Mouse (Mus musculus) neural tube, embryonic 13.5 days (tissue): ENCODE measurements around the gene Olfr524. TPM values are rescaled to one million over a fixed set of nuclear protein-coding genes. Genes with fewer than 3 reads are reported as not detected.

Source experiments
- ATAC-seq: fragments of 200-750 bp; cut with Nextera tagmentation; 2 replicates; pipeline ENCODE4 v1.8.0; 2017; ENCODE audit warnings: low read depth, mild to moderate bottlenecking, moderate TSS enrichment, moderate library complexity
- H3K27ac ChIP-seq: fragments of 300-500 bp; sonication (generic); replicated peaks from 2 replicates; pipeline ENCODE4 v1.5.1; 2015; ENCODE audit warnings: moderate library complexity, mild to moderate bottlenecking, inconsistent platforms
- H3K27me3 ChIP-seq: fragments of 300-500 bp; sonication (generic); 2 replicates; pipeline ENCODE4 v1.6.1; 2015; ENCODE audit warnings: mild to moderate bottlenecking, inconsistent platforms
- H3K36me3 ChIP-seq: fragments of 300-500 bp; sonication (generic); 2 replicates; pipeline ENCODE4 v1.6.1; 2015; ENCODE audit warnings: mild to moderate bottlenecking, inconsistent platforms
- H3K4me1 ChIP-seq: fragments of 300-500 bp; sonication (generic); replicated peaks from 2 replicates; pipeline ENCODE4 v1.6.1; 2015; ENCODE audit warnings: inconsistent platforms
- H3K4me2 ChIP-seq: fragments of 300-500 bp; sonication (generic); 2 replicates; pipeline ENCODE4 v1.6.1; 2015; ENCODE audit warnings: inconsistent platforms, mild to moderate bottlenecking, moderate library complexity
- H3K4me3 ChIP-seq: fragments of 300-500 bp; sonication (generic); 2 replicates; pipeline ENCODE4 v1.5.1; 2015; ENCODE audit warnings: mild to moderate bottlenecking, inconsistent platforms
- H3K9ac ChIP-seq: fragments of 300-500 bp; sonication (generic); 2 replicates; pipeline ENCODE4 v1.6.1; 2015; ENCODE audit warnings: moderate library complexity, mild to moderate bottlenecking, inconsistent platforms
- H3K9me3 ChIP-seq: fragments of 300-500 bp; sonication (generic); 2 replicates; pipeline ENCODE4 v1.6.1; 2016; ENCODE audit warnings: inconsistent platforms
- WGBS: fragments of 180-500 bp; shearing (Covaris S2); methylation state at CpG from one replicate; pipeline ENCODE4 v1.1.7; 2015; 5-methylcytosine and 5-hydroxymethylcytosine counted together
- polyA plus RNA-seq: library from polyadenylated mRNA; unstranded; fragments of >200 nt; fragmentation: Nextera tagmentation; extraction: Ambion mirVana; gene quantifications from 2 replicates; pipeline ENCODE4 v1.2.1, GENCODE M21; 2015

Gene Olfr524
- polyA plus RNA-seq, 1 experiment from 2014 or later: not detected

- Histone ChIP-seq H3K4me1 (no peaks in the 10 kb centered on the region), H3K4me2 (no peak overlapping the region), H3K36me3 (no peaks in the 10 kb centered on the region), H3K9ac (no peak overlapping the region), H3K27me3 (no peaks in the 10 kb centered on the region), H3K4me3 (no peak overlapping the region), H3K27ac (no peak overlapping the region), H3K9me3 (no peaks in the 10 kb centered on the region)
- 77% methylated on average over 2 of the region's 2 CpGs for WGBS
- ATAC-seq: no peak
These were observed 26.6 kb downstream of the Olfr524 start for GRCm38 (mm10) chr7:140179176-140179575.

- Histone ChIP-seq H3K27me3 (no peaks in the 10 kb centered on the region), H3K4me3 (no peak within 1 kb of the TSS), H3K36me3 (no peaks in the 10 kb centered on the region), H3K27ac (no peak within 1 kb of the TSS), H3K4me1 (no peaks in the 10 kb centered on the region), H3K9ac (no peak within 1 kb of the TSS), H3K4me2 (no peak within 1 kb of the TSS), H3K9me3 (no peaks in the 10 kb centered on the region)
- no peak for ATAC-seq
- 61% methylated on average over 1 of the region's 1 CpGs for WGBS
These were observed 32.8 kb downstream of the Olfr524 start, which contains the start of gene Olfr523 for GRCm38 (mm10) chr7:140172936-140173335. Olfr523 (plus strand) TSS chr7:140173217.

GRCm38 (mm10) chr7:140170863-140171262, 34.9 kb downstream of the Olfr524 start:
- 95% methylated on average over 3 of the region's 3 CpGs for WGBS
- Histone ChIP-seq H3K9ac (no peak overlapping the region), H3K27ac (no peak overlapping the region), H3K9me3 (no peaks in the 10 kb centered on the region), H3K4me2 (no peak overlapping the region), H3K4me3 (no peak overlapping the region), H3K27me3 (no peaks in the 10 kb centered on the region), H3K4me1 (no peaks in the 10 kb centered on the region), H3K36me3 (no peaks in the 10 kb centered on the region)
- no peak for ATAC-seq

GRCm38 (mm10) chr7:140169386-140169785, 36.4 kb downstream of the Olfr524 start:
- no peaks in the 10 kb centered on the region for H3K4me1 ChIP-seq
- 84% methylated on average over 4 of the region's 4 CpGs for WGBS
- no peak overlapping the region for H3K4me3 ChIP-seq
- H3K4me2 ChIP-seq: no peak overlapping the region
- H3K9me3 ChIP-seq: no peaks in the 10 kb centered on the region
- no peaks in the 10 kb centered on the region for H3K27me3 ChIP-seq
- no peak for ATAC-seq
- H3K36me3 ChIP-seq: no peaks in the 10 kb centered on the region
- no peak overlapping the region for H3K9ac ChIP-seq
- no peak overlapping the region for H3K27ac ChIP-seq

- Histone ChIP-seq H3K9me3 (no peaks in the 10 kb centered on the region), H3K4me1 (no peaks in the 10 kb centered on the region), H3K4me2 (no peak overlapping the region), H3K27me3 (no peaks in the 10 kb centered on the region), H3K4me3 (no peak overlapping the region), H3K9ac (no peak overlapping the region), H3K27ac (no peak overlapping the region), H3K36me3 (no peaks in the 10 kb centered on the region)
- WGBS: 78% methylated on average over 1 of the region's 1 CpGs
- no peak for ATAC-seq
These were observed 37.8 kb downstream of the Olfr524 start for GRCm38 (mm10) chr7:140167950-140168349.

- WGBS: 73% methylated on average over 7 of the region's 7 CpGs
- H3K36me3 ChIP-seq: no peaks in the 10 kb centered on the region
- no peak within 1 kb of the TSS for H3K27ac ChIP-seq
- no peak for ATAC-seq
- no peaks in the 10 kb centered on the region for H3K27me3 ChIP-seq
- H3K4me3 ChIP-seq: no peak within 1 kb of the TSS
- H3K9ac ChIP-seq: no peak within 1 kb of the TSS
- no peaks in the 10 kb centered on the region for H3K9me3 ChIP-seq
- H3K4me2 ChIP-seq: no peak within 1 kb of the TSS
- H3K4me1 ChIP-seq: no peaks in the 10 kb centered on the region
These were observed 41.1 kb downstream of the Olfr524 start, which contains the start of gene Olfr522 for GRCm38 (mm10) chr7:140164664-140165063. Olfr522 (minus strand) TSS chr7:140164764.

GRCm38 (mm10) chr7:140160363-140160762, 45.4 kb downstream of the Olfr524 start:
- H3K27ac ChIP-seq: no peak overlapping the region
- no peak overlapping the region for H3K4me2 ChIP-seq
- no peak for ATAC-seq
- peaks cover under 1% of the 10 kb centered on the region; the same call in 1 of the 2 replicates for H3K27me3 ChIP-seq
- no peaks in the 10 kb centered on the region for H3K36me3 ChIP-seq
- H3K9me3 ChIP-seq: no peaks in the 10 kb centered on the region
- no peak overlapping the region for H3K9ac ChIP-seq
- H3K4me1 ChIP-seq: no peaks in the 10 kb centered on the region
- 80% methylated on average over 3 of the region's 3 CpGs for WGBS
- no peak overlapping the region for H3K4me3 ChIP-seq

GRCm38 (mm10) chr7:140154218-140154927, 51.4 kb downstream of the Olfr524 start, which contains the start of gene Sprn:
Sprn (minus strand) TSS chr7:140154877.
- 2% methylated on average over 28 of the region's 28 CpGs for WGBS
- H3K9me3 ChIP-seq: no peaks in the 10 kb centered on the region
- H3K9ac ChIP-seq: peak within 1 kb of the TSS; percentile 75
- peak; percentile 78 for ATAC-seq
- peaks cover 7% of the 10 kb centered on the region; the same call in 1 of the 2 replicates for H3K36me3 ChIP-seq
- H3K4me3 ChIP-seq: peak within 1 kb of the TSS; percentile 47
- peaks cover 27% of the 10 kb centered on the region for H3K4me1 ChIP-seq
- H3K27ac ChIP-seq: peak within 1 kb of the TSS; percentile 78
- H3K4me2 ChIP-seq: peak within 1 kb of the TSS; percentile 66
- H3K27me3 ChIP-seq: peaks cover 33% of the 10 kb centered on the region

GRCm38 (mm10) chr7:140153829-140154217, 51.9 kb downstream of the Olfr524 start:
- Histone ChIP-seq H3K4me3 (peak overlapping the region; percentile 47), H3K27me3 (peaks cover 33% of the 10 kb centered on the region), H3K4me1 (peaks cover 27% of the 10 kb centered on the region), H3K36me3 (peaks cover 7% of the 10 kb centered on the region; the same call in 1 of the 2 replicates), H3K9me3 (no peaks in the 10 kb centered on the region), H3K27ac (peak overlapping the region; percentile 78; the same call in 1 of the 2 replicates), H3K9ac (peak overlapping the region; percentile 75), H3K4me2 (peak overlapping the region; percentile 66)
- ATAC-seq: peak; percentile 42
- WGBS: 26% methylated on average over 4 of the region's 4 CpGs

GRCm38 (mm10) chr7:140153383-140153782, 52.4 kb downstream of the Olfr524 start:
- peak; percentile 40 for ATAC-seq
- peak overlapping the region; percentile 66 for H3K4me2 ChIP-seq
- H3K4me3 ChIP-seq: peak overlapping the region; percentile 47
- H3K9me3 ChIP-seq: no peaks in the 10 kb centered on the region
- 4% methylated on average over 28 of the region's 28 CpGs for WGBS
- peaks cover 33% of the 10 kb centered on the region for H3K27me3 ChIP-seq
- peak overlapping the region; percentile 75 for H3K9ac ChIP-seq
- peaks cover 27% of the 10 kb centered on the region for H3K4me1 ChIP-seq
- H3K36me3 ChIP-seq: peaks cover 7% of the 10 kb centered on the region; the same call in 1 of the 2 replicates
- no peak overlapping the region for H3K27ac ChIP-seq
